Comparison of ENCODE assay signal across 10 mouse cellular contexts in genomic region chr4:152725881-152726280, GRCm38 (mm10).
DNase-seq lines count a peak whose midpoint lies in the region; ATAC-seq and TF ChIP-seq lines count a peak whose summit lies in the region.
"Had no signal": no experiment of that assay in that cellular context is flagged by ENCODE, and none has a peak within 500 bp of the region (broad histone marks: within the 10 kb centered on the region; RNA-seq: fewer than 3 reads in every experiment).

No protein-coding gene starts in this region.

- no peak for TF ChIP-seq CTCF in layer of hippocampus, adult 2 months (conservative IDR thresholded peaks at IDR 0.05)

- no peaks in the 10 kb centered on the region for H3K36me3 ChIP-seq in forebrain, embryonic 11.5 days (ENCODE audit: control insufficient read depth, insufficient read depth, low read length)
- no peaks in the 10 kb centered on the region for H3K36me3 ChIP-seq in hindbrain, embryonic 16.5 days (ENCODE audit: control insufficient read depth, insufficient read depth, low read length)
- H3K36me3 ChIP-seq in midbrain, embryonic 16.5 days (ENCODE audit: control insufficient read depth, insufficient read depth, low read length), result no peaks in the 10 kb centered on the region
- H3K36me3 ChIP-seq in intestine, embryonic 15.5 days, result no peaks in the 10 kb centered on the region
- H3K36me3 ChIP-seq: kidney, embryonic 15.5 days had no signal

- WGBS in forebrain, embryonic 11.5 days, result 22% methylated on average over 5 of the region's 5 CpGs
- 20% methylated on average over 5 of the region's 5 CpGs for WGBS in hindbrain, embryonic 16.5 days
- 15% methylated on average over 5 of the region's 5 CpGs for WGBS in midbrain, embryonic 16.5 days
- WGBS in intestine, embryonic 15.5 days, result 52% methylated on average over 5 of the region's 5 CpGs

- DNase-seq in layer of hippocampus, adult 2 months (ENCODE audit: low spot score in 2 of 2), result peak; percentile 14 to 57
- no peak for DNase-seq in layer of hippocampus, postnatal 25 days (ENCODE audit: extremely low spot score in 1 of 2, low spot score in 1 of 2)
- peak; percentile 73 for DNase-seq in forebrain, embryonic 11.5 days (ENCODE audit: low spot score)
- no peak for DNase-seq in testis, postnatal 10 days (ENCODE audit: low spot score)
- DNase-seq: gastrocnemius, postnatal 36 days; thymus, postnatal 4 days had no signal

- H3K27me3 ChIP-seq in forebrain, embryonic 11.5 days (ENCODE audit: control insufficient read depth, insufficient read depth, low read length), result no peaks in the 10 kb centered on the region
- no peaks in the 10 kb centered on the region for H3K27me3 ChIP-seq in hindbrain, embryonic 16.5 days (replicated peaks; ENCODE audit: control insufficient read depth, insufficient read depth, low read length)
- H3K27me3 ChIP-seq in midbrain, embryonic 16.5 days (ENCODE audit: control insufficient read depth, insufficient read depth, low read depth, low read length), result no peaks in the 10 kb centered on the region
- no peaks in the 10 kb centered on the region for H3K27me3 ChIP-seq in intestine, embryonic 15.5 days (replicated peaks)
- H3K27me3 ChIP-seq: kidney, embryonic 15.5 days had no signal

- no peaks in the 10 kb centered on the region for H3K9me3 ChIP-seq in forebrain, embryonic 11.5 days (ENCODE audit: control insufficient read depth, low read length)
- H3K9me3 ChIP-seq in hindbrain, embryonic 16.5 days (ENCODE audit: control insufficient read depth, low read length), result no peaks in the 10 kb centered on the region
- H3K9me3 ChIP-seq in midbrain, embryonic 16.5 days (replicated peaks; ENCODE audit: control insufficient read depth, low read length, poor library complexity, severe bottlenecking), result no peaks in the 10 kb centered on the region
- H3K9me3 ChIP-seq in intestine, embryonic 15.5 days, result no peaks in the 10 kb centered on the region
- H3K9me3 ChIP-seq: kidney, embryonic 15.5 days had no signal

- H3K9ac ChIP-seq in forebrain, embryonic 11.5 days (ENCODE audit: low read length), result no peak overlapping the region
- H3K9ac ChIP-seq in hindbrain, embryonic 16.5 days (ENCODE audit: low read depth, low read length), result no peak overlapping the region
- H3K9ac ChIP-seq in midbrain, embryonic 16.5 days (ENCODE audit: low read depth, low read length), result no peak overlapping the region
- H3K9ac ChIP-seq in intestine, embryonic 15.5 days, result no peak overlapping the region
- H3K9ac ChIP-seq: kidney, embryonic 15.5 days had no signal

- no peak for ATAC-seq in forebrain, embryonic 11.5 days (replicated peaks; ENCODE audit: low FRiP score)
- ATAC-seq in hindbrain, embryonic 16.5 days, result peak; percentile 68; the same call in 1 of the 2 replicates
- peak; percentile 85 for ATAC-seq in midbrain, embryonic 16.5 days
- ATAC-seq in intestine, embryonic 15.5 days, result no peak

- H3K4me2 ChIP-seq in forebrain, embryonic 11.5 days (ENCODE audit: low read depth, low read length, severe bottlenecking), result no peak overlapping the region
- no peak overlapping the region for H3K4me2 ChIP-seq in hindbrain, embryonic 16.5 days (ENCODE audit: low read length)
- H3K4me2 ChIP-seq in midbrain, embryonic 16.5 days (ENCODE audit: low read length), result no peak overlapping the region
- no peak overlapping the region for H3K4me2 ChIP-seq in intestine, embryonic 15.5 days (replicated peaks)
- H3K4me2 ChIP-seq: kidney, embryonic 15.5 days had no signal

- no peak overlapping the region for H3K4me3 ChIP-seq in layer of hippocampus, adult 2 months
- H3K4me3 ChIP-seq in forebrain, embryonic 11.5 days (ENCODE audit: low read depth, low read length), result no peak overlapping the region
- H3K4me3 ChIP-seq in hindbrain, embryonic 16.5 days (ENCODE audit: low read length), result no peak overlapping the region
- no peak overlapping the region for H3K4me3 ChIP-seq in midbrain, embryonic 16.5 days (ENCODE audit: low read depth, low read length)
- no peak overlapping the region for H3K4me3 ChIP-seq in intestine, embryonic 15.5 days (replicated peaks)
- H3K4me3 ChIP-seq: kidney, embryonic 15.5 days had no signal

- H3K27ac ChIP-seq in layer of hippocampus, adult 2 months, result peak overlapping the region; percentile 43
- H3K27ac ChIP-seq in forebrain, embryonic 11.5 days (ENCODE audit: low read depth, low read length), result no peak overlapping the region
- H3K27ac ChIP-seq in hindbrain, embryonic 16.5 days (ENCODE audit: low read depth, low read length), result no peak overlapping the region; the same call in 1 of the 2 replicates
- no peak overlapping the region for H3K27ac ChIP-seq in midbrain, embryonic 16.5 days (ENCODE audit: low read length)
- no peak overlapping the region for H3K27ac ChIP-seq in intestine, embryonic 15.5 days
- H3K27ac ChIP-seq: kidney, embryonic 15.5 days had no signal

- peaks cover 8% of the 10 kb centered on the region; the same call in 1 of the 2 replicates for H3K4me1 ChIP-seq in forebrain, embryonic 11.5 days (replicated peaks; ENCODE audit: control insufficient read depth, insufficient read depth, low read length)
- H3K4me1 ChIP-seq in hindbrain, embryonic 16.5 days (ENCODE audit: control insufficient read depth, insufficient read depth, low read depth, low read length), result peaks cover 19% of the 10 kb centered on the region
- H3K4me1 ChIP-seq in midbrain, embryonic 16.5 days (ENCODE audit: control insufficient read depth, insufficient read depth, low read length), result peaks cover 10% of the 10 kb centered on the region
- no peaks in the 10 kb centered on the region for H3K4me1 ChIP-seq in intestine, embryonic 15.5 days (replicated peaks)
- H3K4me1 ChIP-seq: kidney, embryonic 15.5 days had no signal

Comparison
In these comparisons a context has a peak if more than half of its experiments do, and no peak if none do; other contexts are left out.
1. DNase-seq: peak in layer of hippocampus, adult 2 months (2 of 2) and forebrain, embryonic 11.5 days (single experiment); none in layer of hippocampus, postnatal 25 days (0 of 2) and testis, postnatal 10 days (single experiment).
2. ATAC-seq: peak in hindbrain, embryonic 16.5 days (single experiment) and midbrain, embryonic 16.5 days (single experiment); none in forebrain, embryonic 11.5 days (single experiment) and intestine, embryonic 15.5 days (single experiment).